Mouse (Mus musculus) ZHBTc4 (cell line): Measurements from ENCODE around the gene Il17ra.
A peak's percentile ranks its signal among the peaks of the same experiment; 100 is the strongest.

Source experiments
- DNase-seq: peaks from one replicate; pipeline ENCODE4 v3.0.0-alpha.2; 2011; ENCODE audit warnings: low read depth, low spot score

The Il17ra gene

GRCm38 (mm10) chr6:120463086-120463871, at the start of gene Il17ra:
TSS of gene Il17ra (plus strand) at chr6:120463247.
- DNase-seq = peak; percentile 88

GRCm38 (mm10) chr6:120438161-120438560, 24.9 kb upstream of the Il17ra start:
- no peak for DNase-seq

GRCm38 (mm10) chr6:120442171-120442749, 20.8 kb upstream of the Il17ra start:
- DNase-seq = no peak

GRCm38 (mm10) chr6:120443363-120444355, 19.4 kb upstream of the Il17ra start:
- DNase-seq = no peak

- DNase-seq = no peak
These were observed 12.8 kb upstream of the Il17ra start for GRCm38 (mm10) chr6:120450208-120450607.

GRCm38 (mm10) chr6:120452384-120453102, 10.5 kb upstream of the Il17ra start:
- no peak for DNase-seq

GRCm38 (mm10) chr6:120453103-120453445, 10.0 kb upstream of the Il17ra start:
- no peak for DNase-seq

GRCm38 (mm10) chr6:120453556-120453955, 9.5 kb upstream of the Il17ra start:
- no peak for DNase-seq

GRCm38 (mm10) chr6:120454627-120455077, 8.4 kb upstream of the Il17ra start:
- peak; percentile 24 for DNase-seq

GRCm38 (mm10) chr6:120457074-120457473, 6.0 kb upstream of the Il17ra start:
- DNase-seq = peak; percentile 73

- DNase-seq = no peak
These were observed 5.3 kb upstream of the Il17ra start for GRCm38 (mm10) chr6:120457751-120458150.

GRCm38 (mm10) chr6:120461217-120461616, 1.8 kb upstream of the Il17ra start:
- DNase-seq = no peak

GRCm38 (mm10) chr6:120462251-120462650, 796 bp upstream of the Il17ra start:
- DNase-seq = no peak

GRCm38 (mm10) chr6:120463884-120464283, 837 bp downstream of the Il17ra start:
- DNase-seq = peak; percentile 32

GRCm38 (mm10) chr6:120464406-120464939, 1.4 kb downstream of the Il17ra start:
- DNase-seq = no peak

GRCm38 (mm10) chr6:120465393-120465792, 2.3 kb downstream of the Il17ra start:
- no peak for DNase-seq

- no peak for DNase-seq
These were observed 3.7 kb downstream of the Il17ra start for GRCm38 (mm10) chr6:120466609-120467329.

GRCm38 (mm10) chr6:120468259-120468658, 5.2 kb downstream of the Il17ra start:
- DNase-seq = no peak

GRCm38 (mm10) chr6:120469268-120469667, 6.2 kb downstream of the Il17ra start:
- DNase-seq = no peak

GRCm38 (mm10) chr6:120469770-120470169, 6.7 kb downstream of the Il17ra start:
- DNase-seq = no peak
